Mouse (Mus musculus) heart, postnatal 10 days (tissue): Measurements from ENCODE around the gene Synpo2l. TPM values are rescaled to one million over a fixed set of nuclear protein-coding genes. Genes with fewer than 3 reads are reported as not detected.

Experiments
- DNase-seq, 2 experiments: peaks; one replicate each; pipeline ENCODE4 v3.0.0; 2021
- intact Hi-C: fragments of 180-260 bp; cut with DNase I; formaldehyde crosslinking; loops from one replicate; pipeline ENCODE4 v1.15.1; 2025
- total RNA-seq, 2 experiments: library from RNA; stranded (reverse); gene quantifications; 2 replicates each; pipeline ENCODE4 v1.2.3; 2021

The Synpo2l gene
- total RNA-seq, 2 experiments from 2014 or later = 164 to 213 TPM

DNA sequence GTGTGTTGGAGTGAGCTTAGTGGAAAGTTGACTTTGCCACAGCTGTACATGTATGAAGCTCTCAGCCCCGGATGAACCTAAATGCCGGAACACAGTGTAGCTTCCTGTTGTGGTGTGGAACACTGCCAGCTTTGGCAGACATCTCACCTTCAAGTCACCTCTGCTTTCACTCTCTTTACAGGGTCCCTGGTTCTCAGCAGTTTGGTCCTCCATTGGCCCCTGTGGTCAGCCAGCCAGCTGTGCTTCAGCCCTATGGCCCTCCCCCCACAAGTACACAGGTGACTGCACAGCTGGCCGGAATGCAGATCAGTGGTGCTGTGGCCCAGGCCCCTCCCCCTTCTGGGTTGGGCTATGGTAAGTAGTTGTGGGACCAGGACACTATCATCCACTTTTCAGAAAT is 14.3 kb upstream of the Synpo2l start:
- intact Hi-C loops = no loop called here
- DNase-seq = peak; percentile 60 to 64

DNA sequence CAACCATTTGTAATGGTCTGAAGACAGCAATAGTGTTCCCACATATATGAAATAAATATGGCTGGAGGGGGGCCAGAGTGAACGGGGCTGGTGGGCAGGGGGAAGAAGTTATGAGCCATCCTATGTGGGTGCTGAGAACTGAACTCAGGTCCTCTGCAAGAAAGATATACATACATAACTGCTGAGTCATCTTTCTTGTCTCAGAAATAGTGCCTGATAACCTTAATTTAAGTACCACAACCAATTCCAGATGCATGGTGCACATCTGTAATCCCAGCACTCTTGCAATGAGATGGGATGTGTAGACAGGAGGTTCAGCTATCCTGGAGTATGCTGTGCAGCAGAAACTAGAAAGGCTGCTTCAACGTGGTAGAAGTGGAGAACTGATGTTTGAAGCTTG is 13.6 kb upstream of the Synpo2l start:
- intact Hi-C loops = no loop called here
- DNase-seq = no peak

GRCm38 (mm10) chr14:20677906-20678305 is 9.8 kb upstream of the Synpo2l start:
- DNase-seq = no peak
- intact Hi-C loops = no loop called here

GRCm38 (mm10) chr14:20674064-20674833 is 6.1 kb upstream of the Synpo2l start, which contains the start of gene Sec24c:
Gene Sec24c (plus strand): TSS chr14:20674308.
- intact Hi-C loops = no loop called here
- peak; percentile 99 to 100 for DNase-seq

DNA sequence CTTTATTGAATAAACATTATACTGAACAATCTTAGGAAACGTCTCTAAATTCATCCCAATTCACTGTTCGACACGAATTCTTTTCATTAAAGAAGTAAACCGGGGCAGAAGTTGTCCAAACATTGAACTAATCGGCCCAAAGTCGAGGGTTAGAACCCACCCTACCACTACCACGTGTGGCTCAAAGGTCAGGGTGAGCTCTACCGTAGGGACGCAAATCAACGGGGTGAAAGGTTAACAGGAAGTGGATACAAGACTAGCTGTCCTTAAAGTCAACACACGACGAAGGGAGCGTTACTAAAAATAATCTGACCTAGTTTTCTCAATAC is 5.5 kb upstream of the Synpo2l start:
- DNase-seq = no peak
- intact Hi-C loops = no loop called here

GRCm38 (mm10) chr14:20672990-20673389 is 4.8 kb upstream of the Synpo2l start:
- peak in 1 of 2 experiments; percentile 65 for DNase-seq
- intact Hi-C loops = no loop called here

- intact Hi-C loops = loop anchor here (10.0 kb wide), 1 partner anchor 273 kb away; the partner anchor contains the start of gene Mrps16
- DNase-seq = no peak
Observed at GRCm38 (mm10) chr14:20667469-20667868, 685 bp downstream of the Synpo2l start.

DNA sequence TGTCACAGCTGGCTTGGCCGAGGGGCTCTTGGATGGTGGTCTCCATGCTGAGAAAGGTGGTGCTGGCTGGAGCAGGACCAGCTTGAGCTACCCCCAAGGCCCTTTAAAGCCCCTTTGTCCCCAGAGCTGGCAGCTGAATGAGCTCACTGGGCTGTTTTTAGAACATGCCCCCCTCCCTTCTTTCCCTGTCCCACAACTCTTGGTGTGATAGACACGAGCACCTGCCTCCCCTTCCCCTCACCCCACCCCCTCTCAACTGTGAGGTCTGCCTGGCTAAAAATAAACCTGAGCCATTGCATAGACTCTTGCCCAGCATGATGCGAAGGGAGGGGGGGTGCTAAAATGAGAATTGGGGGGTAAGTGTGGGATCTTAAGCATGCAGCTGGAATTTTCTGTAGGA is 3.7 kb downstream of the Synpo2l start:
- DNase-seq = peak; percentile 56 to 70
- intact Hi-C loops = loop anchor here (5.0 to 10.0 kb wide), 2 partner anchors 187 to 270 kb away; partner anchors contain the start of gene Mrps16

DNA sequence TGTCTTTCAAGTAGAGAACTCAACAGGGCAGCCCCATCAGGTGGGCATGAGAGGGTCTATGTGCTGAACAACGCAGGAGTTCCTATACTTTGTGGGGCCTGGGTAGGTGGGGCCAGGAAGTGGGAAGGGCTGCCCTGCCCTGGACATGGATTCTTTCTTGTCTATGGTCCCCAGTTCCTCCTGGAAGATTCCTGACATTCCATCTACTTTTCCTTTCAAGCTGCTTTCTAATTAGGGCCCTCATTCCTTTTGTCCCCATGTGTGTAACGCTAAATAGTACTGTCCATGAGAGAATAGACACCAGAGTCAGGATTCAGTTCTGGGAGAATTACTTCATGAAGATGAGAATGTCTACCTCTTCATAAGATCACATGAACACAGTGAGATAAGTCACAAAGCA is 4.6 kb downstream of the Synpo2l start:
- intact Hi-C loops = loop anchor here (5.0 to 10.0 kb wide), 2 partner anchors 186 to 269 kb away; partner anchors contain the start of gene Mrps16
- DNase-seq = no peak

GRCm38 (mm10) chr14:20662740-20663139 is 5.4 kb downstream of the Synpo2l start:
- no peak for DNase-seq
- intact Hi-C loops = loop anchor here (5.0 to 10.0 kb wide), 2 partner anchors 185 to 268 kb away; partner anchors contain the start of gene Mrps16

- intact Hi-C loops = loop anchor here (5.0 to 10.0 kb wide), 2 partner anchors 184 to 267 kb away; partner anchors contain the start of gene Mrps16
- peak in 1 of 2 experiments; percentile 56 for DNase-seq
Observed at GRCm38 (mm10) chr14:20661661-20662331, 6.4 kb downstream of the Synpo2l start.

DNA sequence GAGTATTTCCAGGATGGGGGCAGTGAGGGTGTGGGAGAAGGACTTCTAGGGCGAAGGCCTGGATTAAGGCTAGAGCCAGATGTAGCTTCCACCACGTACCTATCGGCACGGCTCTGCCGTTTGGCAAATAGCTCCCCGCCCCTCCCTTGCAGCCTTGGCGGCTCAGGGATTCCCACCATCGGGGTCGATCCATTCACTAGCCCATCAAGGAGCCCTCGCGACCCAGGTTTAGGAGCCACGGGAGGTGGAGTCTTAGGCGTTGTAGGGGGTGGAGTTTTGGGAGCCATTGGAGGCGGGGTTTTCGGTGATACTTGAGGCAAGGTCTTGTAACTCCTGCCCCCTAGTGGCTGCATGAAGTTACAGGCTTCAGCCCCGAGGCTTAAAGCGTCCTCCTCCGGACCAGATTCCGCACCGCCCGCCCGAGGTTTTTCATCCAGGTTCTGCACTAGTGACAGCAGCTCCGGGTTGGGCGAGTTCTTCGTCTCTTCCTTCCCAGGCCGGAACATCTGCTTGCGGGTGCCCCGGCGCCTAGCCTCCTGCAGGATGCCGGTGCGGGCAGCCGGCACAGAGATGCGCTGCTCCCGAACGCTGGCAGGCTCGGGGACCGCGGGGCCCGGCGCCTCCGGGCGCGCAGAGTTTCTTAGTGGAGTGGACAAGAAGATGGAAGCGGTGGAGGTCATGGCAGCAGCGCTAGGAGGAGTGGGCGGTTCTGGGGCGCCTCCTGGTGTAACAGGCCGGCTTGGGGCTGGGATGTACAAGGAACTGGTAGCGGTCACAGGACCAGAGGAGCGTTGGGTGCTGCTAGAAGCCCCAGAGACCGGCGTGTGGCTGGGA is 7.1 kb downstream of the Synpo2l start:
- DNase-seq = peak; percentile 97
- intact Hi-C loops = loop anchor here (5.0 to 10.0 kb wide), 2 partner anchors 184 to 266 kb away; partner anchors contain the start of gene Mrps16

DNA sequence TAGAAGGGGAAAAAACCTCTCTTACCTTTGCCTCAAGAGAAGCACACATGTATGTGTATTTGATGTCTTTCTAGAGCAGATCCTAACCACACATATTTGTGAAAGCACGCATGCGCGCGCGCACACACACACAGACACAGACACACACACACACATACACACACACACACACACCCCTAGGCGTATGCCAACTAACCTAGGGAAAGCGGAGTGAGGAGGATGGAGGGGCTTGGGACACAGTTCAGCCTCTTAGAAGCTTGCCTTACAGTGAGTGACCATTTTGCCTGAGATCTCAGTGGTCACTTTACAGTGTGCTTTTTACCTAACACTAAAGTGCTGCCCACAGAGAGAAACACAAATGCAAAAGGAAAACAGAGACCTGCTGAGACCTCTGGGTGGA is 8.5 kb downstream of the Synpo2l start:
- DNase-seq = no peak

DNA sequence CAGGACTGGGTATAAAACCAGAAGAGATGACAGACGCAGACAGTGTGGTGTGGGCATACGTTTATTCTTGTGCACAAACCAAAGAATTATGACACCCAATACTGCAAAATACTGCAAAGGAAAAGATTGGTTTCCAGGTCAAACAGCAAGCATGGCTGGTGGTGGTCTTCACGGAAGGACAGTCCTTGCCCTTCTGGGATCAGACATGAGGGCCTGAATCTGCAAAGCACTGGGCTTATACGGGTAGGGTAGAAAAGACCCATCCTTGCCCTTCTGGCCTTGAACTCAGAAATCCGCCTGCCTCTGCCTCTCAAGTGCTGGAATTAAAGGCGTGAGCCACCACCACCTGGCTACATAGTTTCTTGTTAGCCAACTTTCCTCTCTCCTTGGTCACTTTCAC is 9.3 kb downstream of the Synpo2l start:
- intact Hi-C loops = loop anchor here (1.0 to 2.0 kb wide), 2 partner anchors 16 to 83 kb away; no protein-coding TSS in a partner anchor
- no peak for DNase-seq

More for the DNA sequence above, 8.5 kb downstream of the Synpo2l start:
- intact Hi-C loops = loop anchor here (2.0 to 10.0 kb wide), 3 partner anchors 17 to 265 kb away; partner anchors contain the start of gene Mrps16

DNA sequence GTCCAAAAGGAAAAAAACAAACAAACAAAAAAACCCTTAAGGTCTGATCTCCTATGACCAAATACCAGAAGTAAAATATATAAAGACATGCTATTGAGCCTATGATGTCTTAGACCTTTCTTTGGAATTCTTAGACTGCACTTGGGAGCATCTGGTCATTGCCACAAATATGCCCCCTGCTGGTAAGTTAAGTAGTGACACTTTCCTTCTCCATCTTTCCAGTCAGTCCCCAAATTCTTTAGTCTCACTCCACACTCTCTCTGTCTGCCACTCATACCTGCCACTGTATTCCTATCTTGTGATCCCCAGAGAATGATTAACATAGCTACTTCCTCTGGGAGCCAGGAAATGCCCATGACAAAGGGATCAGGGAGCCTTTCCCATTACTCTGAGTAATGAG is 9.8 kb downstream of the Synpo2l start:
- DNase-seq = peak; percentile 67 to 79
- intact Hi-C loops = loop anchor here (1.0 to 2.0 kb wide), 2 partner anchors 16 to 82 kb away; no protein-coding TSS in a partner anchor

- peak in 1 of 2 experiments; percentile 40 for DNase-seq
- intact Hi-C loops = no loop called here
Observed at GRCm38 (mm10) chr14:20656361-20656760, 11.8 kb downstream of the Synpo2l start, which contains the start of gene Myoz1. Gene Myoz1 (minus strand): TSS chr14:20656540.

- intact Hi-C loops = no loop called here
- no peak for DNase-seq
Observed at GRCm38 (mm10) chr14:20655731-20656130, 12.4 kb downstream of the Synpo2l start.

DNA sequence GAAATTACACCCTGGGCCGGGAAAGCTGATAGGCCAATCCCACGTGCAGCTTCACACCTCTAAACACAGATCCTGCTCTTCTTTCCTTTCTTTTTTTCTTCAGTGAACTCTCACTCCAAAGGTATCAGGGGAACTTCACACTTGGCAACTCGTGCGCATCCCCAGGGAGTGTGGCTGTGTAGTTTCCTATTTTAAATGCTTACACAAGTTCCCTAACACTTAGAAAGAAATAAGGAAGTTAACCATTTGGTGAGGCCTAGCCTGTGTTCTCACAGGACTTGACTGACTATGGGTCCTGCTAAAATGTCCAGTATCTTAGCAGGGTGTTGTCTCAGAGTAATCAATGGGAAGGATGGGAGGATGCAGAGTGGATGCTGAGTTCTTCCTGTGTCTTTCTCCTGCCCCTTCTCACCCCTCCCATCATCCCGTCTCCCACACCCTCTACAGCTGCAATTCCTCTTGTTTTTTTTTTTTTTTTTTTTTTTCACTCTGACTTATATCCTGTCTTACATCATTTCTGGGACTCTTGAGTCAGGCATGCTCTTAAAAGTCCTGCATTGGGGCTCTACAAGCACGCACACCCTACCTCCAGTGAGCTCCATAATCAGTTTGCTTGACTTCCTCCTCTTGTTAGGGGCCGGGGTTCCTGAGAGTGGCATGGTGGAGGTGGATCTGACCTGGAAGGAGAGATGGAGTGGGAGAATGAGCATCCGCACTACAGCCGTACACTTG is 13.3 kb downstream of the Synpo2l start:
- DNase-seq = peak in 1 of 2 experiments; percentile 43
- intact Hi-C loops = no loop called here

GRCm38 (mm10) chr14:20651722-20652256 is 16.4 kb downstream of the Synpo2l start:
- intact Hi-C loops = no loop called here
- no peak for DNase-seq
